Mouse (Mus musculus): Measurements from ENCODE around the gene Emc10.

- no peak for TF ChIP-seq POLR2A (IDR thresholded peaks at IDR 0.05; ENCODE audit: insufficient read depth, low read length)
- TF ChIP-seq CTCF (IDR thresholded peaks at IDR 0.05; ENCODE audit: low read depth, low read length): no peak
- TF ChIP-seq EP300 (IDR thresholded peaks at IDR 0.05; ENCODE audit: insufficient read depth, low read depth, low read length): no peak
Measured at GRCm38 (mm10) chr7:44444886-44445527, 51.3 kb downstream of the Emc10 start.
